Mouse (Mus musculus): ENCODE data around the gene Thap7. TPM values are rescaled to one million over a fixed set of nuclear protein-coding genes. Genes with fewer than 3 reads are reported as not detected.

Thap7 gene
- polyA plus RNA-seq (2015; fragmentation: Nextera tagmentation; extraction: Ambion mirVana), result 65.1 and 67.4 TPM in 2 replicates

DNA sequence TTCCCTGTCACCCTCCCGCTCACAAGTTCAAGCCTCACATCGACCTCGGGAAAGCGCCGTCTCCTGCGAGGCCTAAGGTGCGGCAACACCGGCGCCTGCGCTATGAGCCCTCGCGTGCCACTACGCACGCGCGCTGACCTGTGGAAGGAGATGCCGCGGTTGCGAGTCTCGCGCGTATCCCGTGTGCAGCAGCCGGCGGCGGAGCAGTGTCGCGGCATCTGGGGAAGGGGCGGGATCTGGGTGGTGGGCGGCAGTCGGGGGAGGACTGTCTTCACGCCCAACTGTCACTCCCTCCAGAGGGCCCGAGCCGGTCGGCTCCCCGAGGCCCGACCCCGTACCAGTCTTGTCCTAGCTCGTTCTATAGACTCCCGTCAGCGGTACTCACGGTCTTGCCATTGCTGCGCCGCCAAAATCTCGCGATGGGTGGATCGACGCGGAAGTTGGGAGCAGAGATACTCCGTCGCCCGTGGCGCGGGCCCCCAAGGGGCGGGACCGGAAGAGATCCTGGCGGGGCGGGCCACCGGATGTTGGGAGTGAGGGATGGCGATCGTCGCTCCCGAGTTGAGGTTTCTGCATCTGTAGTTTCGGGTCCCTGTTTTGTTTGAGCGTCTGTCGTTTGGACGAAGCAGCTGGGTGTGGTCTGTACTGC lies at the start of gene Thap7:
Gene Thap7, minus strand, starts transcription at position 497 of the 649 bp plus-strand sequence.
- peak within 1 kb of the TSS; percentile 80 for H3K4me2 ChIP-seq (replicated peaks; ENCODE audit: low read depth)
- H3K9ac ChIP-seq (ENCODE audit: low read depth, low read length), result peak within 1 kb of the TSS; percentile 80
- peak; percentile 91 for ATAC-seq
- H3K9me3 ChIP-seq (ENCODE audit: control insufficient read depth), result no peaks in the 10 kb centered on the region
- H3K4me1 ChIP-seq (replicated peaks; ENCODE audit: control insufficient read depth, insufficient read depth, low read length), result peaks cover 5% of the 10 kb centered on the region
- peaks cover 27% of the 10 kb centered on the region for H3K36me3 ChIP-seq (ENCODE audit: control insufficient read depth, insufficient read depth)
- under 1% methylated on average over 66 of the region's 67 CpGs for WGBS
- peak within 1 kb of the TSS; percentile 63 for H3K4me3 ChIP-seq (ENCODE audit: low read depth, low read length)
- H3K27ac ChIP-seq (ENCODE audit: low read depth, low read length), result peak within 1 kb of the TSS; percentile 99
- no peak for TF ChIP-seq CTCF (IDR thresholded peaks at IDR 0.05; ENCODE audit: low read depth)
- H3K27me3 ChIP-seq (replicated peaks; ENCODE audit: control insufficient read depth, insufficient read depth, low read length), result no peaks in the 10 kb centered on the region

DNA sequence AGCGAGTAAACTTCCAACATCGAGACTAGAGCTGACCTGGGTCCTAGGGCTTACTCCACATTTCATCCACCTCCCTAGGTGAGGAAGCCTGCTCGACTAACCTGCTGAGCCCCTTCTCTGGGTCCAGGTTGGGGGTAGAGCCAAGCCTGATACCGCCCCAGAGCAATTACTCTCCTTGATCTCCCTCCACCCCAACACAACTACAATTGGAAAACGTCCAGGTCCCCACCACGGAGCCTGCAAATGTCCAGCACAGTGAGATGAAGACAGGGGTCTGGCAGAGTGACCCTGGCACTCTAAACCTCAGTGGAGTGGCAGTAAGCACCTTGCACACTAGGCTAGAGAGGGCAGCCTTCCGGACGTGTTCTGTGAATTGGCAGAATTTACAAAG lies 45.9 kb upstream of the Thap7 start:
- H3K27ac ChIP-seq (ENCODE audit: low read depth, low read length), result no peak overlapping the region
- H3K9me3 ChIP-seq (ENCODE audit: control insufficient read depth), result no peaks in the 10 kb centered on the region
- H3K27me3 ChIP-seq (replicated peaks; ENCODE audit: control insufficient read depth, insufficient read depth, low read length), result no peaks in the 10 kb centered on the region
- ATAC-seq, result no peak
- no peak for TF ChIP-seq CTCF (IDR thresholded peaks at IDR 0.05; ENCODE audit: low read depth)
- peak overlapping the region; percentile 59 for H3K9ac ChIP-seq (ENCODE audit: low read depth, low read length)
- peak overlapping the region; percentile 92 for H3K4me2 ChIP-seq (replicated peaks; ENCODE audit: low read depth)
- peaks cover 4% of the 10 kb centered on the region; the same call in 1 of the 2 replicates for H3K4me1 ChIP-seq (replicated peaks; ENCODE audit: control insufficient read depth, insufficient read depth, low read length)
- 16% methylated on average over 8 of the region's 8 CpGs for WGBS
- H3K4me3 ChIP-seq (ENCODE audit: low read depth, low read length), result peak overlapping the region; percentile 57
- H3K36me3 ChIP-seq (ENCODE audit: control insufficient read depth, insufficient read depth), result 0 out of 2 replicates have a peak, but pooled peaks cover 4% of the 10 kb centered on the region

DNA sequence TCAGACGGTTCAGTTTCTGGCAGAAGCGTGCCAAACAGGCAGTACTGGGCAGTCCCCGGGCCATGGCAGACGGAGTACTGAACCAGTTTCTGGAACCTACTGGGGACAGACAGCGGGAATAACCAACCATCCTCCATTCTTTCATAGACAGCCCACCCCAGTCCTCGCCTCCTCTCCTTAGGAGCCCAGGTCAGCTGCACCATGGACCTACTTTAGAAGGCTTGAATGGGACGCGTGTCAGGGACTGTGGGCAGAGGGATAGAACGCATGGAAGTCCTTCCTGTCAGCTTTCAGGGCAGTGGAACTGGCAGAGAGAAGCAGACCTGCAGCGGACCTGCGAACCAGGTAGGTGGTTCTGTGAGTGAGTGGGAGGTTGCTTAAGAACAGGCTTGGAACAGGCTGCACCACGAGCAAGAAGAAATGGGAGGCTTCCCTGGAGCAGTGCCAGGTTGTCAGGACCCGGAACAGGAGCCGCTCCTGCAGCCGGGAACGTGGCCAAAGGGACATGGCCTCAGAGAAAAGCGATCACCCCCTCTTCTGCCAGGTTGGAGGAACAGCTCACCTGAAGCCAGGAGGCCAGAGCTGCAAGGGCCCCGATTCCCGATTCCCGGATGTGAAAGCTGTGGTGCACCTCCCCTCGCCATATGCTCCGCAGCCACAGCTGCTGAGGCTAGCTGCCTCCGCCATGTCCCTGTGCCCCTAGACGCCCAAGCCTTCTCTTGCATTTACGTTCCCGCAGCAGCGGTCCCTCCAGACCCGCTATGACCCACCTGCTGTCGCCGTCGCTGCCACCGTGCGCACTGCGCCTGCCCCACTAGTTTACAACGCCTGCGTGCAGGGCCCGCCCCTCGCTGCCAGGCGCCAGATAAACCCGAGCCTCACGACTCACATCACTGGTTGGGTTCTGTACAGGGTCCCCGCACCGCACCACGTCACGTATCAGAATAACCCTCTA lies 45.2 kb upstream of the Thap7 start:
- peak overlapping the region; percentile 50; the same call in 1 of the 2 replicates for H3K27ac ChIP-seq (ENCODE audit: low read depth, low read length)
- no peaks in the 10 kb centered on the region for H3K9me3 ChIP-seq (ENCODE audit: control insufficient read depth)
- peak; percentile 81 for ATAC-seq
- H3K4me3 ChIP-seq (ENCODE audit: low read depth, low read length), result peak overlapping the region; percentile 57
- WGBS, result 15% methylated on average over 44 of the region's 45 CpGs
- no peaks in the 10 kb centered on the region for H3K27me3 ChIP-seq (replicated peaks; ENCODE audit: control insufficient read depth, insufficient read depth, low read length)
- 0 out of 2 replicates have a peak, but pooled peaks cover 4% of the 10 kb centered on the region for H3K36me3 ChIP-seq (ENCODE audit: control insufficient read depth, insufficient read depth)
- H3K4me1 ChIP-seq (replicated peaks; ENCODE audit: control insufficient read depth, insufficient read depth, low read length), result peaks cover 4% of the 10 kb centered on the region; the same call in 1 of the 2 replicates
- H3K9ac ChIP-seq (ENCODE audit: low read depth, low read length), result peak overlapping the region; percentile 59
- H3K4me2 ChIP-seq (replicated peaks; ENCODE audit: low read depth), result peak overlapping the region; percentile 92
- peak; percentile 26; the same call in 1 of the 2 replicates for TF ChIP-seq CTCF (IDR thresholded peaks at IDR 0.05; ENCODE audit: low read depth)

DNA sequence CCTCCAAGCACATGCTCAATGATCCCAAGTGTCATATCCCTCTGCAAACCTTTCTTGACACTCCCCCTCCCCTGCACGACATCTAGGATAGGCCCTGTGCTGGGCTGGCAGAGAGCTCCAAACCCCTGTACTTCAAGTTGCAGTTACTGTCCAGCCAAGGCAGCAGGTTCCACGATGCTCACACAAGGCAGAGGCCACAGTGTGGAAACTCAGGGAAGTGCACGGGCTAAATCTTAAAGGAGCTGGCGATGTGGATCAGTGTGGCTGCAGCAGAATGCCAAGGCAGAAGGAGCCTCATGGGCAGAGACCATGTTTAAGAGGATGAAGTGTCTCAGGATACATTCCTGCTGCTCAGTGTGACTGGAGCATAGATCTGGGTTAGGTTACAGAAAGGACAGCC lies 35.2 kb upstream of the Thap7 start:
- H3K36me3 ChIP-seq (ENCODE audit: control insufficient read depth, insufficient read depth), result no peaks in the 10 kb centered on the region
- H3K9me3 ChIP-seq (ENCODE audit: control insufficient read depth), result no peaks in the 10 kb centered on the region
- H3K4me3 ChIP-seq (ENCODE audit: low read depth, low read length), result no peak overlapping the region
- H3K27me3 ChIP-seq (replicated peaks; ENCODE audit: control insufficient read depth, insufficient read depth, low read length), result no peaks in the 10 kb centered on the region
- H3K4me1 ChIP-seq (replicated peaks; ENCODE audit: control insufficient read depth, insufficient read depth, low read length), result peaks cover 3% of the 10 kb centered on the region; the same call in 1 of the 2 replicates
- no peak overlapping the region for H3K4me2 ChIP-seq (replicated peaks; ENCODE audit: low read depth)
- no peak for ATAC-seq
- peak; percentile 64 for TF ChIP-seq CTCF (IDR thresholded peaks at IDR 0.05; ENCODE audit: low read depth)
- WGBS, result 22% methylated on average over 4 of the region's 4 CpGs
- no peak overlapping the region for H3K9ac ChIP-seq (ENCODE audit: low read depth, low read length)
- H3K27ac ChIP-seq (ENCODE audit: low read depth, low read length), result no peak overlapping the region

DNA sequence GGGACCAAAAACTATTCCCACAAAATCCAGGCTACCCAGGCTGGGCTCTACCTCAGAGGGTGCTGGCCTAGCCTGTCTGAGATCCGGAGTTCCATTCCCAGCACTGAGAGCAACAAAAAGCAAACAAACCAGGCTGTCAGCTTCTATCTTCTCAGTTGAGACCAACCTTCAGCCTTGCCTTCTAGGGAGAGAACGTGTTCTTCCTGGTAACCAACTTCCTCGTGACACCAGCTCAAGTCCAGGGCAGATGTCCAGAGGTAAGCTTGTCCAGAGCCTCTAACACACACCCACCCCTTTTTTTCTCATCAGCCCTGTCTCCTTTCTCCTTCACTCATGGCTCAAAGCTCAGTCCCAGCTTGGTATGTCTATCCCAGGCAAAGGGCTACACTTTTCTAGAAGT lies 33.8 kb upstream of the Thap7 start:
- H3K9ac ChIP-seq (ENCODE audit: low read depth, low read length), result no peak overlapping the region
- no peak overlapping the region for H3K4me2 ChIP-seq (replicated peaks; ENCODE audit: low read depth)
- H3K27me3 ChIP-seq (replicated peaks; ENCODE audit: control insufficient read depth, insufficient read depth, low read length), result no peaks in the 10 kb centered on the region
- WGBS, result 30% methylated on average over 3 of the region's 3 CpGs
- no peaks in the 10 kb centered on the region for H3K36me3 ChIP-seq (ENCODE audit: control insufficient read depth, insufficient read depth)
- no peak overlapping the region for H3K27ac ChIP-seq (ENCODE audit: low read depth, low read length)
- peak; percentile 42; the same call in 1 of the 2 replicates for ATAC-seq
- peaks cover 3% of the 10 kb centered on the region; the same call in 1 of the 2 replicates for H3K4me1 ChIP-seq (replicated peaks; ENCODE audit: control insufficient read depth, insufficient read depth, low read length)
- TF ChIP-seq CTCF (IDR thresholded peaks at IDR 0.05; ENCODE audit: low read depth), result no peak
- no peaks in the 10 kb centered on the region for H3K9me3 ChIP-seq (ENCODE audit: control insufficient read depth)
- H3K4me3 ChIP-seq (ENCODE audit: low read depth, low read length), result no peak overlapping the region

DNA sequence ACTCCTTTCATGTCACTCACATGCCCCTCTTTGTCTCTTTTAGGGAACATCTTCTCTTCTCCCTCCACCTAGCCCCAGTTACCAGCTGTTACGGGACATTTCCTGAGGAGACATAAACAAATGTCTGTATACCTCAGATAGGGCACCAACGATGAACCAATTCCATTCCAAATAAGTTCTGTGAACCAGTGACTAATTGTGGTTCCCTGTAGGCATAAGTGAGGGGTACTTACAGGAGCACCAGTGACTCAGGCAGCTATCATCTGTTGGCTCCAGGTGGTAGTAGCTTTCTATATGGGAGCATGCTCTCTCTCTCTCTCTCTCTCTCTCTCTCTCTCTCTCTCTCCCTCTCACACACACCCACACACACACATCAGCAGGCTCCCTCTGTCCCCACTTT lies 33.3 kb upstream of the Thap7 start:
- H3K4me2 ChIP-seq (replicated peaks; ENCODE audit: low read depth), result no peak overlapping the region
- no peak overlapping the region for H3K27ac ChIP-seq (ENCODE audit: low read depth, low read length)
- H3K4me1 ChIP-seq (replicated peaks; ENCODE audit: control insufficient read depth, insufficient read depth, low read length), result peaks cover 3% of the 10 kb centered on the region; the same call in 1 of the 2 replicates
- no peak for ATAC-seq
- no peaks in the 10 kb centered on the region for H3K36me3 ChIP-seq (ENCODE audit: control insufficient read depth, insufficient read depth)
- H3K4me3 ChIP-seq (ENCODE audit: low read depth, low read length), result no peak overlapping the region
- 70% methylated on average over 2 of the region's 2 CpGs for WGBS
- H3K27me3 ChIP-seq (replicated peaks; ENCODE audit: control insufficient read depth, insufficient read depth, low read length), result no peaks in the 10 kb centered on the region
- H3K9ac ChIP-seq (ENCODE audit: low read depth, low read length), result no peak overlapping the region
- no peak for TF ChIP-seq CTCF (IDR thresholded peaks at IDR 0.05; ENCODE audit: low read depth)
- no peaks in the 10 kb centered on the region for H3K9me3 ChIP-seq (ENCODE audit: control insufficient read depth)

Measured in intestine, postnatal 0 days (tissue).